Mouse (Mus musculus): ENCODE data around the gene Sprr4.
"Not testable (repeated sequence)": the region's sequence is repeated elsewhere in the genome, so short reads cannot be mapped to it uniquely, and the experiment has no call there.

Sprr4 gene

DNA sequence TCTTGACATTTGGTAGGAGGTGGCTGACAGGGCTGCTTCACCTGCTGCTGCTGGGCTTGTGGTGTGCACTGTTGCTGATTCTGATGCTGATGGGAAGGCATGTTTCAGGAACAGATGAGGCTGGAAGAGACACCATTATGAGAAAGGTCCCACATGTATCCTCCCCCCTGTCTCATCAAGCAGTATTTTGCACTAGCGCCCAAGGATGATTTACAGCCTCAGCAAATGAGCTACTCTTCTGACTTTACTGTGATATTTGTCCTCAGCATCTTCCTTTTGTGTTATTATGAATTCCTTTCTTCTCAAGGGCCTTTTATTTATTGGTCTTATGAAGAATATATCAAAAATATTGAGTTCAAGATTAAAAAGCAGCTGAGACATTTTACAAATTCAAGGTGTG lies at the start of gene Sprr4:
TSS of gene Sprr4 (minus strand) at position 101 of the 400 bp plus-strand sequence.
- DNase-seq, result no peak

DNA sequence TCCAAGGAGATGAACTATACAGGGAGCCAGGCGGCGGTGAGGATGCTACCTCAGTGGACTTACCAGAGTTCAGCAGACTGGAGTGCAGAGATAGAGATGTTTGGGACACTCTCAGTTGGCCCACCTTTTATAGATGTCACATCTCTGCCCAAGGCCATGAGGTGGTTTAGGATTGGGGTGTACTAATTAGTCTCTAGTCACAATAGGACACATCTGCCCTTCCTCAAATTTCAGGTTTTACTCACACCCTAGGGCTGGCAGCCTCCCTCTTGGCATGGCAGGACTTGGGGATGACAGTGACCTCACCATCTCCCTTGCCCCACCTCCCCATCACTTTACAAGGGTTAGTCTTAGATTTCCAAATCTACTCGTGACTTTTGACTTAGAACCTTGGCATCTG lies 34.1 kb upstream of the Sprr4 start, which contains the start of gene 2310046K23Rik:
TSS of gene 2310046K23Rik (minus strand) at position 101 of the 400 bp plus-strand sequence.
- DNase-seq, result no peak

DNA sequence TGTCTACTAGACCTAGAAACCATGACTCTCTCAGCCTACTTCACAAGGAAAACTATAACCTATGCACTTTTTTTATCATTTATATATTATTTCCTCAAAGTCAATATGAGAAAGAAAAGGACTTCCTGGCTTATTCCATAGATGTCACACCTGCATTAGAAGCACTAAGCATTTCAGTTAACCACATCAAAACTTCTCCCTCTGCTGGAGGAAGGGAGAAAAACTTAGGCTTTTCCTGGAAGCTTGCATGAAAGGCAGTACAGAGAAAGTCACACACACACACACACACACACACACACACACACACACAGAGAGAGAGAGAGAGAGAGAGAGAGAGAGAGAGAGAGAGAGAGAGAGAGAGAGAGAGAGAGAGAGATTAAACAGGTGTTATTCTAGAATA lies 12.0 kb upstream of the Sprr4 start:
- no peak for DNase-seq

DNA sequence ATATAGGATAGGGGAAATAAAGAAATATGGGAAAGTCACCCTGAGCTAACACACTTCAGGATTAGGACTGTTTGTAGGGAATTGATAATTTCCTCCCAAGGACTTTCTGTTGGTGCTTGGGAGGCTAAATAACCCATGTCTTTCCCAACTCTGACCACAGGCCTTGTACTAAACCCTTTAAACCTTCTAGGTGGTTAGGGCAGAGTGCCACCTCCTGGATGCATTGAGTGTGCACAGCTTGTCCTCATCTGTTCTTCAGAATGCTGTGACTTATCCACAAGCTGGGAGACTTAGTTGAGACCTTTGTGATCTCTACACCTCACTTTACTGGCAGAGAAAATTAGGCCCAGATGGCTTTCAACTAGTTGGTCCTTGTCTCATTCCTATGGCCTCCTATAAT lies 10.5 kb upstream of the Sprr4 start:
- DNase-seq, result no peak

- no peak for DNase-seq
Observed at GRCm38 (mm10) chr3:92508185-92508584, 7.9 kb upstream of the Sprr4 start.

DNA sequence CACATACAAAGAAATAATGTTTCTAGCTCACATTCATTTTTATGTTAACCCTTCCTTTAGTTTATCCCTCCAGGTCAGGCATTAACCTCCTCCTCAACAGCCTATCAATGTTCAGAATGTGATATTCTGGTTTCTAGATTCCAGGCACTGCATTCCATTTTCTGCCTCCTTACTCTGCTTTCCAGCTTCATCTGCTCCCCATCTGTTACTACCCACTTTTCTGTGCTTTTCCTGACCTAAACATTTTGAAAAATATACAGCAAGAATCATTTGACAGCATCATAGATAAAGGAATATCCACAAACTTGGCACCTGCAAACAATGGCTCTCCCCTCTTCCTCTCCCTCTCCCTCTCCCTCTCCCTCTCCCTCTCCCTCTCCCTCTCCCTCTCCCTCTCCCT lies 3.2 kb upstream of the Sprr4 start:
- no peak for DNase-seq

- not testable (repeated sequence) for DNase-seq
Observed at GRCm38 (mm10) chr3:92490262-92490661, 10.0 kb downstream of the Sprr4 start.

DNA sequence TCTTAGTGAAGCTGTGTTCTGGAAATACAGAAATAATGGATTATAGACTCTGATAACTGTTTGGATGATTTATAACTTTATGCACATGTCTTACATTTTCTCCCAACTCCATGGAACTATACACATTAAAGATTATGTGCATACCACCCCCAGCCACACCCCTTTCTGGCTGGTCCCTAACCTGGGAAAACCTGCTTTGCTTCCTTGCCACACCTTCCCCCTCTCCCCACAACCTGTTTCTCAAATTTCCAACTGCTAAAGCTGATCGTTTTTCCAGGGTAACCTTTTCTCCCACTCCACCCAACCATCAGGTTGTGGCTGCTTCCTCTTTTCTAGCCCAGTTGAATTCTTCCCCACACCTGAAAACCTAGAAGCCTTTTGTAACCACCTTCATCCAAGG lies 14.0 kb downstream of the Sprr4 start:
- DNase-seq, result no peak

DNA sequence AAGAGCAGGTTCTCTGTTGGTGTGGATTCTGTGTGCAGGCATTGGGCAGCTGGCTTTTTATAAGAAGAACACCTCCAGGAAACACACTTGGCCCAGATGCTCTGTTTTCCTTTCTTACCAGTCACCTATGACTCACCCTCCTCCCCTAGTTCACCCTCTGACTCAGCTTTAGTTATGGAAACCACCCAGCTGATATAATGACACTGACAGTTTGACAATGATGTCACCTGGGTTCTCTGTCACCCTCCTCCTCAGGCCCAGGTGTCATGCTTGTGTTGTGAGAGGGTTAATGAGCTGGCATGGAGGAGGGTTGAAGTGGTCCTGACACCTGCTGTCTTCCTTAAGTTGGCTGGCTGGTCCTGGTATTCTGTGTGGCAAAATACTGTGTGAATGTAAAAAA lies 14.4 kb downstream of the Sprr4 start, which contains the start of gene Sprr1a:
TSS of gene Sprr1a (minus strand) at position 33 of the 400 bp plus-strand sequence.
- no peak for DNase-seq

GRCm38 (mm10) chr3:92481249-92481648 lies 19.0 kb downstream of the Sprr4 start:
- DNase-seq, result not testable (repeated sequence)

DNA sequence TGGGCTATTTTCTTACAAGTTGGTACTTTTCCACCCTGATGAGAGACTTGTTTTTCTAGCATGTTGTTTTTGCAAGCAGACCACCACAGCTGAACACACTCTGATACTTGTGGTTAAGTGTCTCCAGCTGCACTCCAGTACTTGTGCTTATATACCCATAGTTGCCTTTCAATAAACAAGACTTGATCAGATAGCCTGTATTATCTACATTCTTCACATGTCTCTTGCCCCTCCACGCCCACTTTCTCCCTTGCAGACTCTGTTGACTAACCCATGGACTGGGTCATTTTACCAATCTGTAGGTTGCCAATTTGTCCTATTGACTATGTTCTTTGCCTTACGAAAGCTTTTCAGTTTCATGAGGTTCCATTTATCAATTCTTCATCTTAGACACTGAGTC lies 30.2 kb downstream of the Sprr4 start:
- no peak for DNase-seq

DNA sequence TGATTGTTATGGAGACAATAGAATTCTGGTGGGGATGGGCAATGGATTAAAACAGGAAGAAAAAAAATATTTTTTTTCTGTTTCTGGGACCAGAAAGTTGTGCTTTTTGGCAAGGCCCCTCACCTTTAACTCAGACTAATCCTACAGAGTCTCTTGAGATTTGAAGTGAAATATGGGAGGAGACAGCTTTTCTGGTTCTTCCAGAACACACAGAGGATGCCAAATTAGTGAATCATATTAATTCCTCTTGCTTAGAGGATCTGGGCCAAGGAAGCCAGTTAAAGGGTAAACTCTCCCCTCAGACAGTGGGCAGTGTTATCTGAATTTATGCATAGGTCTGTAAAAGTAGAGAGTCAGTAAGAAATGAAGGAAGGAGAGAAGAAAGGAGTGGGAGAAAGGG lies 32.9 kb downstream of the Sprr4 start:
- no peak for DNase-seq

DNA sequence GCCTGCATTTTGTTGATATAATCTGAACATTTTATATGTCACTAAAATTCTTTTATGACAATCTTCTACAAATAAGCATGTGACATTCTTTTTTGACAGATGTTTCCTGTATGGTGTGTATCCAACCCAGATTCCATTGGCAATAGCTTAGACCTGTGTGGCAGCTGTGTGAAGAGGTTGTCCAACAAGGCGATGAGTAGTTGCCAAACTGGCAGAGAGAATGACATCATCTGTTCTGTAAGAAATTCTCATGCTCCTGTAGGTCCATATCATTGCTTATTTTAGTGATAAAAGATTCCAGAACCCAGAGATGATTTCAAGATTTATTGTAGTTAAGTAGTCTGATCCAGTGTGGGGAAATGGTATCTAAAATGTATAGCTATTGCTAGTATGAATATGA lies 33.7 kb downstream of the Sprr4 start:
- no peak for DNase-seq

DNA sequence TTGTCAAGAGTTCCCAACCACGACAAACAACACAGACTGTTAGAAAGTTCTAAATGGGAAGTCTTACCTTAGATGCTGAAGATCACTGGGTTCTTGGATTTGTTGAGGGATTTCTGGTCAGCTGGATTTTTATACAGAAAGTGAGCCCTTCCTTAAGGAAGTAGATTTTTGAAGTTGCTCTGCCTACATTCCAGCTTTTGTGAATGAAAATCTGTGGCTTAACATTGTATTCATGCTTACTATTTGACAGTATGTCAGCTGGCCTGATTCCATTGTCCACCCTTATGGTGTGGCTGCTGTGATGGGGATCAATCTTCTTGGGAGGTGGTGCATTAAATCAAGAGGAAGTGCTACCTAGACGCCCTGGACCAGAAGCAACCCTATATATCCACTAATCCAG lies 41.7 kb downstream of the Sprr4 start, which contains the start of gene Sprr3:
TSS of gene Sprr3 (minus strand) at position 101 of the 400 bp plus-strand sequence.
- DNase-seq, result no peak

GRCm38 (mm10) chr3:92455151-92455550 lies 45.1 kb downstream of the Sprr4 start:
- no peak for DNase-seq

Data from right cerebral cortex, postnatal 25 days (tissue).